Mouse (Mus musculus): ENCODE results near the gene Cdk2ap1. TPM values are rescaled to one million over a fixed set of nuclear protein-coding genes. Genes with fewer than 3 reads are reported as not detected.
A peak's percentile ranks its signal among the peaks of the same experiment; 100 is the strongest.
"Not testable (repeated sequence)": the region's sequence is repeated elsewhere in the genome, so short reads cannot be mapped to it uniquely, and the experiment has no call there.

Gene Cdk2ap1
- 100 to 1,000 TPM in 1 of 2 experiments, 10 to 100 TPM in 1; 97.3 to 104 TPM for total RNA-seq (2021)

DNA sequence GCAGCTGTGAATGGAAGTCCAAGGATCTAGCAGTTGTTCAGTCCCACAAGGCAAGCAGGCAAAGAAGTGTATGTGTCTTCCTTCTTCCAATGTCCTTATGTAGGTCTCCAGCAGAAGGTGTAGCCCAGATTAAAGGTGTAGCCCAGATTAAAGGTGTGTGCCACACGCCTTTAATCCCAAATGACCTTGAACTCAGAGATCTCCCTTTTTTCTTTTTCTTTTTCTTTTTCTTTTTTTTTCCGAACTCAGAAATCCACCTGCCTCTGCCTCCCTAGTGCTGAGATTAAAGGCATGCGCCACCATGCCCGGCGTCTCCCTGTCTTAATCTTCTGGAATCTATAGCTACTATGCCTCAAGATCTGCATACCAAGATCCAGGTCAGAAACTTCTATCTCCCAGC lies at the start of gene Cdk2ap1:
Cdk2ap1 (minus strand) TSS at position 101 of the 400 bp plus-strand sequence.
- not testable (repeated sequence) for DNase-seq (ENCODE audit: extremely low spot score in 1 of 2, low spot score in 1 of 2)

DNA sequence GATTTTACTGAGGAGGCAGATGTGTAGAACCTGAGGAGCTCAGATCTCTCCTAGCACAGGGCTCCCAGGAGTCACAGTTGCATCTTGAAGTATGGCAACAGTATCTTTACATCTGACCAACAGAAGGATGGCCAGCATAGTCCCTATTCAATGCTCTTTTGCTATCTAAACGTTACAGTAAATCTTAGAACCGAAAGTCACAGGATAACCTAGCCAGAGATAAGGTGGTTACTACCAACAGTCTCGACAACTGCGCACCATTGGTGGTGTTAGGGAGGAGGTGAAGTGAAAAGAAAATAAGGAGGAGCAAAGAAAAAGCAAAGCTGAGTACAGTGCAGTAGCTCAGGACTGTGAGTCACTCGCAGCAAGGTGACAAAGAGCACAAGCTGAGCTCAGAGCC lies 49.3 kb upstream of the Cdk2ap1 start:
- no peak for DNase-seq (ENCODE audit: extremely low spot score in 1 of 2, low spot score in 1 of 2)

DNA sequence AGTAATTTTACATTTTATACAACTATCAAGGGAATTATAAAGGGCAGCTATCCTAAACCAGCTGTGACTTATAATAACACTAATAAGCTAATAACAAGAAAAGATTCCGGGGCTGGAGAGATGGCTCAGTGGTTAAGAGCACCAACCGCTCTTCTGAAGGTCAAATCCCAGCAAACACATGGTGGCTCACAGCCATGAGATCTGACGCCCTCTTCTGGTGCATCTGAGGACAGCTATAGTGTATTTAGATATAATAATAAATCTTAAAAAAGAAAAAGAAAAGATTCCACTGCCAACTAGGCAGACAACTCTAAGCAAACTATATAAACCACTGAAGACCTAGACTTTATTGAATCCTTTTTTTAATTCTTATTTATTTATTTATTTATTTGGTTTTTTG lies 47.9 kb upstream of the Cdk2ap1 start:
- no peak for DNase-seq (ENCODE audit: extremely low spot score in 1 of 2, low spot score in 1 of 2)

- DNase-seq (ENCODE audit: extremely low spot score in 1 of 2, low spot score in 1 of 2): no peak
Measured at GRCm38 (mm10) chr5:124393726-124394125, 30.8 kb upstream of the Cdk2ap1 start.

GRCm38 (mm10) chr5:124392412-124392811 lies 29.5 kb upstream of the Cdk2ap1 start:
- no peak for DNase-seq (ENCODE audit: extremely low spot score in 1 of 2, low spot score in 1 of 2)

DNA sequence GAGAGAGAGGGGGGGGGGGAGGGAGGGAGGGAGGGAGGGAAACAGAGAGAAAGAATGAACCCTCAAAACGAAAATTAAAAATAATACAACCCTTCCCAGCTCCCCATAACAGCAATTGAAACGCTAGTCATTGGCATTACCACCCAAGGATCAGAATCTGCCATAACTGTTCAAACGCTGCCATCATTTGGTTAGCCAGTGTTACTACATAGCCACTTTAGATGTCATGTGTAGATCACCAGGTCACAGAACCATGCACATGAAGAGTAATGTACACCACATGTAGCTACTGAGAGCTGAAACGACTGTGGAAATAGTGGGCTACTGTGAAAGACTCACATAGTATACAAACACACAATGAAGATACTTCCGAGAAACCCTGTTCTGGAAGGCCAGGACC lies 25.1 kb upstream of the Cdk2ap1 start:
- DNase-seq (ENCODE audit: extremely low spot score in 1 of 2, low spot score in 1 of 2): no peak

DNA sequence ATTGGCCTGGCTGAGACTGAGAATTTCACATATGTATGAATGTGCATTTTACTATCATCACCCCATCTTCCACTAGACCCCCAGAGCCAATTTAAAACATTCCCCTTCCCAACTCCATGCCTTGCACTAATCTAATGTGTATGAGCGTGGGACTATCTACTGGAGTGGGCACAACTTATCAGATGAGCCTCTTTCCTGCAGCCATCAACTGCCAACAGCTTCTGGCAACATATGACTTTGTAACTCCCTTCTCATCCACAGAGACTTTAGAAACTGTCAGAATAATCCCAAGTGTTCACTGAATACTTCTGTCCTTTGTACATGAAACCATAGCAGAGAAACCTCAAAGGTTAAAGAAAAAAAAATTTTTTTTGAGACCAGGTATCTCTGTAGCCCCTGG lies 17.2 kb upstream of the Cdk2ap1 start:
- no peak for DNase-seq (ENCODE audit: extremely low spot score in 1 of 2, low spot score in 1 of 2)

DNA sequence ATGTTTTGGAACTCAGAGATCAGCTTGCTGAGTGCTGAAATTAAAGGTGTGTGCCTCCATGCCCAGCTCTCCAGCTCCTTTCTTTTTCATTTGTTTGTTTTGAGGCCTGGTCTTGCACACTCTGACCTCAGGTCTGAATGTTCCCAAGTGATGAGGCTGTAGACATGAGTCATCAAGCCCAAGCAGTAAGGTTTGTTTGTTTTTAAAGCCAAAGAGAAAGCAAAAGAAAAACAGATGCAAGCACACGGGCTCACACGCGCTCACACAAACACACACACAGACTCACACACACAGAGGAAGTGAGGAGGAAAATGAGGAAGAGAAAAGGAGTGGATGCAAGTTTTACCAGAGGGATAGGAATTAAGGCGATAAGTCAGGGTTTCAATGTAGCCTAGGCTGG lies 14.3 kb upstream of the Cdk2ap1 start:
- no peak for DNase-seq (ENCODE audit: extremely low spot score in 1 of 2, low spot score in 1 of 2)

DNA sequence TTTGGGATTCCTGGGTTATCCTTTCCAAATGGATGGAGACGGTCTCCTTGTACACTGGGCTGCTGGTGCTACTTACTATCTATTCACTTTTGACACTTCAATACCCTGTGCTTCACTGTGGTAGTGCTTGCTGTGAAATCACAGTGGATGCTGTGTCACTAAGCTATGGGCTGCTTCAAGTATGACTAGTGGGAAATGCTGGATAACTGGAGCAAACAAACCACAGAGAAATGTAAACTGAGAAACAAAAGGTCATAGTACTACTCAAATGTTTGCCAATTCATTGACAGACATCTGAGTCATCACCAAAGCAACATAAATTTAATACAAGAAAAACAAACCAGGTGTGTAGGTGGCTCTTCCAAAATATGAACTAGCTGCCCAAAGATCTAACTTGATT lies 13.5 kb upstream of the Cdk2ap1 start:
- no peak for DNase-seq (ENCODE audit: extremely low spot score in 1 of 2, low spot score in 1 of 2)

- no peak for DNase-seq (ENCODE audit: extremely low spot score in 1 of 2, low spot score in 1 of 2)
Measured at GRCm38 (mm10) chr5:124374298-124374697, 11.4 kb upstream of the Cdk2ap1 start.

GRCm38 (mm10) chr5:124366721-124367120 lies 3.8 kb upstream of the Cdk2ap1 start:
- no peak for DNase-seq (ENCODE audit: extremely low spot score in 1 of 2, low spot score in 1 of 2)

DNA sequence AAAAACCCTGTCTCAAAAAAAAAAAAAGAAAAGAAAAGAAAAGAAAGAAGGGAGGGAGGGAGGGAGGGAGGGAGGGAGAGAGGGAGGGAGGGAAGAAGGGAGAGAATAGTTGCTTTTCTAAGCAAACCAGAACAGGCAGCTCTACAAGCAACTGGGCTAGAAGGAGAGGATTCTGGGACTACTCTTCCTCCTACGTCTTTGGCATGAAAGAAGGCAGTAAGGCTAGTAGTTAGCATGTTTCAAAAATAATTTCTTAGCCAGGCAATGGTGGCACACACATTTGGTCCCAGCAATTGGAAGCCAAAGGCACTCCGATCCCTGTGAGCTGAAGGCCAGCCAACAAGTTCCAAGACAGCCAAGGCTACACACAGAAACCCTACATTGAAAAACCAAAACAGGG lies 2.9 kb upstream of the Cdk2ap1 start:
- no peak for DNase-seq (ENCODE audit: extremely low spot score in 1 of 2, low spot score in 1 of 2)

GRCm38 (mm10) chr5:124364173-124364918 lies 1.5 kb upstream of the Cdk2ap1 start:
- DNase-seq (ENCODE audit: extremely low spot score in 1 of 2, low spot score in 1 of 2): no peak

DNA sequence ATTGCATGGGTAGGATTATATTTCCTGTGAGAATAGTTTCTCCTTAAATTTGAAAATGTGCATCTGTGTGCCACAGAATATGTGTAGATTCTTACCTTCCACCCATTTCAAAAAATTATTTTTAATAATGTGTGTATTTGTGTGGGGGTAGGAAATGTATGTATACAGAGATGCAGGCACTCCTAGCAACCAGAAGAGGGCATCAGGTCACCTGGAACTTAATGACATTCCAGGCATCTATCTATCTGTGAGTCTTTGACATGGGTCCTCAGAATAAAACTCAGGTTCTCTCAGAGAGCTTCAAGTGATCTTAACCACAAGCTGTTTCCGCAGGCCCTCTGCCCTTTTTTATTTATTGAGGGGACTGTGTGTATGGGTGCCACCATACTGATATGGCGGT lies 3.2 kb downstream of the Cdk2ap1 start:
- DNase-seq (ENCODE audit: extremely low spot score in 1 of 2, low spot score in 1 of 2): no peak

GRCm38 (mm10) chr5:124356695-124357094 lies 6.2 kb downstream of the Cdk2ap1 start:
- no peak for DNase-seq (ENCODE audit: extremely low spot score in 1 of 2, low spot score in 1 of 2)

- no peak for DNase-seq (ENCODE audit: extremely low spot score in 1 of 2, low spot score in 1 of 2)
Measured at GRCm38 (mm10) chr5:124355425-124355959, 7.4 kb downstream of the Cdk2ap1 start.

- no peak for DNase-seq (ENCODE audit: extremely low spot score in 1 of 2, low spot score in 1 of 2)
Measured at GRCm38 (mm10) chr5:124354574-124355424, 8.1 kb downstream of the Cdk2ap1 start.

- DNase-seq (ENCODE audit: extremely low spot score in 1 of 2, low spot score in 1 of 2): peak; percentile 44 to 48
Measured at GRCm38 (mm10) chr5:124353726-124354547, 8.9 kb downstream of the Cdk2ap1 start.

DNA sequence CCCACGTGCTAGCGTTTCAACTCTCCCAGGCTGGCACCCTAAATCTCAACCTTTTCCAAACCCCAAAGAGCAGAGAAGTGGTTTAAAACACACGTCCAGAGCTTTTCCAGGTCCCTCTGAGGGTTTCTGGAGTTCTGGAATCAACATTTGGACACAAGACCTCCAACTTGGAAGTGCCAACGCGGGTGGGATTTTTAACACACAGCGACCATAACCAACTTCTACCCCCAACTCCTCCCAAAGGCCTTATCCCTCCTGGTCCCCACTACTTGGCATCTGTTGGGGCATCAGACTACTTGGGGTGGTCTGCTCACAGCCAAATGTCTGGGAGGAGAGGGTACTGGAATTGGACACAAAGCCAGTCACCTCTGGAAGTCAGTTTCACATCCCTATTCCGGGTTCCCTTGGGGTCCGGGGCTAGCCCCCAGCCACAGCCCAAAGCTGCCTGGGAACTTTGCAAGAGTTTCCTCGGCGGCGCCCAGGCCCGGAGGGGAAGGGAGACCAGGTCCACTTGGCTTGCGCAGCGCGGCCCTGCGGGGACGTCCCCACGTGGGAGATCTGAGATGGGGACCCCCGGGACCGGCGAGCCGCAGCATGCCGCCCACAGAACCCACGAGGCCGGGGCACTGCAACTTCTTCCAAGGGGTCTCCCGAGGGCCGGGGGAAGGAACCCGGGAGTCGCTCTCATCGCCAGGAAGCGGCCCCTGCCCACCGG lies 9.7 kb downstream of the Cdk2ap1 start:
- peak in 1 of 2 experiments; percentile 44 for DNase-seq (ENCODE audit: extremely low spot score in 1 of 2, low spot score in 1 of 2)

Measured in layer of hippocampus, postnatal 25 days (tissue).